Mouse (Mus musculus): ENCODE data around the gene Psmb11. TPM values are rescaled to one million over a fixed set of nuclear protein-coding genes. Genes with fewer than 3 reads are reported as not detected.

Psmb11 gene
- polyA plus RNA-seq, 1 experiment: not detected

- peak; percentile 9 to 52 for DNase-seq (ENCODE audit: low read depth in 1 of 2, low spot score in 2 of 2)
Measured at GRCm38 (mm10) chr14:54636954-54637353, 15.7 kb downstream of the Psmb11 start.

DNA sequence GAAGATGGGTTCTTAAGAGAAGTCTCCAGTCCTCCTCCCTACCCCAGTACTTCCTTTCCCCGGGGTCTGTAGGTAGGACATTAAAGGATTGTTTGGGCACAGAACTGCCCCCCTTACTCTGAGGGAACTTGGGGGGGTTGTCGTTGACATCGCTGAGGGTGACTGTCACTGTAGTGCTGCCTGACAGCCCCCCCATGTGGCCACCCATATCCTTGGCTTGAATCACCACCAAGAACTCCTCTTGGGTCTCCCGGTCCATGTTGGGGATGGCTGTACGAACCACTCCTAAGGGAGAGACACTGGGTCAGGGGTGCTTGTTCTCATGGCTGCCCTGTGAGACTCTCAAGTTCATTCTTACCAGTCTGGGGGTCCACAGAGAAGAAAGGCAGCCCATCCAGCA lies 17.0 kb downstream of the Psmb11 start:
- Histone ChIP-seq H3K4me1 (ENCODE audit: control insufficient read depth, insufficient read depth, insufficient read length) (peaks cover 7% of the 10 kb centered on the region), H3K27ac (ENCODE audit: insufficient read depth, low read length) (no peak overlapping the region), H3K27me3 (ENCODE audit: control insufficient read depth, insufficient read depth, low read length) (no peaks in the 10 kb centered on the region), H3K36me3 (ENCODE audit: control insufficient read depth, insufficient read depth, low read length) (peaks cover 9% of the 10 kb centered on the region), H3K4me3 (ENCODE audit: extremely low read depth, insufficient read depth, insufficient read length) (no peak overlapping the region)
- DNase-seq (ENCODE audit: low read depth in 1 of 2, low spot score in 2 of 2): no peak
- TF ChIP-seq CTCF (IDR thresholded peaks at IDR 0.05; ENCODE audit: extremely low read depth, insufficient read depth, insufficient read length, insufficient replicate concordance) (no peak), POLR2A (IDR thresholded peaks at IDR 0.05; ENCODE audit: low read depth, low read length) (no peak)
- WGBS: 67% methylated on average over 5 of the region's 5 CpGs

More at GRCm38 (mm10) chr14:54636954-54637353, 15.7 kb downstream of the Psmb11 start:
- H3K36me3 ChIP-seq (ENCODE audit: control insufficient read depth, insufficient read depth, low read length): peaks cover 9% of the 10 kb centered on the region
- no peak overlapping the region for H3K27ac ChIP-seq (ENCODE audit: insufficient read depth, low read length)
- TF ChIP-seq CTCF (IDR thresholded peaks at IDR 0.05; ENCODE audit: extremely low read depth, insufficient read depth, insufficient read length, insufficient replicate concordance): peak; percentile 64; the same call in 1 of the 2 replicates
- no peak for TF ChIP-seq POLR2A (IDR thresholded peaks at IDR 0.05; ENCODE audit: low read depth, low read length)
- WGBS: 59% methylated on average over 8 of the region's 8 CpGs
- no peaks in the 10 kb centered on the region for H3K27me3 ChIP-seq (ENCODE audit: control insufficient read depth, insufficient read depth, low read length)
- peaks cover 7% of the 10 kb centered on the region for H3K4me1 ChIP-seq (ENCODE audit: control insufficient read depth, insufficient read depth, insufficient read length)
- no peak overlapping the region for H3K4me3 ChIP-seq (ENCODE audit: extremely low read depth, insufficient read depth, insufficient read length)

DNA sequence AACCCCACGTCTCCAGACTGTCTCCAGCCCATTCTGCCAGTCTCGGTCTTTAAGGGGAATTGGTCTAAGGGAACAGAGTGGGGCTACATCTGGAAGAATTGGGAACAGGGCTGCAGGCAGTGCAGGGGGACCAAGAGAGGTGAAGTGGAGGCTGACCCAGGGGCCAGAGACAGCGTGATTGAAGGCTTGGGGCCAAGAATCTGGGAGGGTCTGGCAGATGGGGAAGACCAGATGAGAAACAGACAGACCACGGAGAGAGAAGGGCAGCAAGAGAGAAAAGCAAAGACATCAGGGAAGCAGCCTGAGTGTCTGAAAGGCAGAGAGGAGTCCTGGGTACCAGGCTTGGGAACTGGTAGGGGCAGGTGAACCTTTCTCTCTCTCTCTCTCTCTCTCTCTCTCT lies 18.9 kb downstream of the Psmb11 start:
- no peaks in the 10 kb centered on the region for H3K27me3 ChIP-seq (ENCODE audit: control insufficient read depth, insufficient read depth, low read length)
- no peak for DNase-seq (ENCODE audit: low read depth in 1 of 2, low spot score in 2 of 2)
- H3K4me3 ChIP-seq (ENCODE audit: extremely low read depth, insufficient read depth, insufficient read length): no peak overlapping the region
- H3K36me3 ChIP-seq (ENCODE audit: control insufficient read depth, insufficient read depth, low read length): peaks cover 27% of the 10 kb centered on the region
- H3K4me1 ChIP-seq (ENCODE audit: control insufficient read depth, insufficient read depth, insufficient read length): peaks cover 7% of the 10 kb centered on the region
- TF ChIP-seq CTCF (IDR thresholded peaks at IDR 0.05; ENCODE audit: extremely low read depth, insufficient read depth, insufficient read length, insufficient replicate concordance) (no peak), POLR2A (IDR thresholded peaks at IDR 0.05; ENCODE audit: low read depth, low read length) (no peak)
- WGBS: 65% methylated on average over 4 of the region's 4 CpGs
- no peak overlapping the region for H3K27ac ChIP-seq (ENCODE audit: insufficient read depth, low read length)

DNA sequence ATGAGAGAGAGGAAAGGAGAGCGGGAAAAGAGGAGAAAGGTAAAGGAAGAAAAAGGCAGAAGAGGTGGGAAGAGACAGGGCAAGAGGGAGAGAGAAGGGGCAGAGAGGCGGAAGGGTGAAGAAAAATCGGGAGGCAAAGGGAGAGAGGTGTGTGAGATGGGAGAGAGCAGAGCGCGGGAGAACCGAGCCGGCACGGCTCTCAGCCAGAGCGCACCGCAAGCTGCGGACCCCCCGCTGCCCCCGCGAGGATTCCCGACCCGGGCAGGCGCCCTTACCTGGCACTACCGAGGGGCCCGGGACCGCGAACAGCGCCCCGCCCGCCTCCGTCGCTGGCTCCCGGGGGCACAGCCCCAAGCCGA lies 19.7 kb downstream of the Psmb11 start, which contains the start of gene Gm17606:
TSS of gene Gm17606 (plus strand) at position 7 of the 359 bp plus-strand sequence.
- no peaks in the 10 kb centered on the region for H3K27me3 ChIP-seq (ENCODE audit: control insufficient read depth, insufficient read depth, low read length)
- peak within 1 kb of the TSS; percentile 76 for H3K4me3 ChIP-seq (ENCODE audit: extremely low read depth, insufficient read depth, insufficient read length)
- peaks cover 7% of the 10 kb centered on the region for H3K4me1 ChIP-seq (ENCODE audit: control insufficient read depth, insufficient read depth, insufficient read length)
- peaks cover 35% of the 10 kb centered on the region for H3K36me3 ChIP-seq (ENCODE audit: control insufficient read depth, insufficient read depth, low read length)
- 2% methylated on average over 27 of the region's 28 CpGs for WGBS
- TF ChIP-seq POLR2A (IDR thresholded peaks at IDR 0.05; ENCODE audit: low read depth, low read length) (no peak), CTCF (IDR thresholded peaks at IDR 0.05; ENCODE audit: extremely low read depth, insufficient read depth, insufficient read length, insufficient replicate concordance) (no peak)
- no peak within 1 kb of the TSS; the same call in 1 of the 2 replicates for H3K27ac ChIP-seq (ENCODE audit: insufficient read depth, low read length)
- DNase-seq (ENCODE audit: low read depth in 1 of 2, low spot score in 2 of 2): no peak

DNA sequence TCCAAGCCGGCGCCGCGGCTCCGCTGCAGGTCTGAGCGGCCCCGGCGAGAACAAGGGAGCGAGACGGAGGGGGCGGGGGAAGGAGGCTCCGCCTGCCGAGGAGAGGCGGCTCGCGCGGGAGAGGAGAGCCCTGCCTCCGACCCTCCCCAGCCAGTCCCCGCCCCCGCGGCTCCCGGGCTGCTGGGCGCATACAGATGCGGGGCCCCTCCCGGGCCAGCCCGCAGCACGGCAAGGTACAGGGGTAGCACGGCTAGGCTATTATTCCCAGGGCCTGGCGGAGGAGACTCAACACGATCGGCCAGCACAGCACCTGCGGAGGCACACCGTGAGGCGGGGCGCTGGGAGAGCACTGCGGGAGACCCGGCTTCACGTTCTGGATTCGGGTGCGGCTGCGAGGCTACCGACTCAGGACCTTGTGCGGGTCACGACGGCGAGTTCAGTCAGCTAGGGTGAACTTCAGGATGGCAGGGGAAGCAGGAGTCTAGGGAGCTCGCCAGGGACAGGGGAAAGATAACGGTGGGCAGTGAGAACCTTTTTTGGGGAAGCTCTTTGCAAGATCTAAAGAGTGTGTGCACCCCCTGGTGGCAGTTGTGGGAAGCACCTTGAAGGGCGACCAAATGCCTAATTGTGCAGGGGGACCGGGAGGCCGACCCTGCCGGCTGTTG lies 20.2 kb downstream of the Psmb11 start, which contains the start of gene Cdh24:
TSS of gene Cdh24 (minus strand) at position 60 of the 665 bp plus-strand sequence.
- peaks cover 7% of the 10 kb centered on the region for H3K4me1 ChIP-seq (ENCODE audit: control insufficient read depth, insufficient read depth, insufficient read length)
- H3K36me3 ChIP-seq (ENCODE audit: control insufficient read depth, insufficient read depth, low read length): peaks cover 40% of the 10 kb centered on the region
- peak; percentile 65 to 86 for DNase-seq (ENCODE audit: low read depth in 1 of 2, low spot score in 2 of 2)
- peak within 1 kb of the TSS; percentile 76 for H3K4me3 ChIP-seq (ENCODE audit: extremely low read depth, insufficient read depth, insufficient read length)
- WGBS: under 1% methylated on average over 51 of the region's 52 CpGs
- no peak within 1 kb of the TSS; the same call in 1 of the 2 replicates for H3K27ac ChIP-seq (ENCODE audit: insufficient read depth, low read length)
- TF ChIP-seq POLR2A (IDR thresholded peaks at IDR 0.05; ENCODE audit: low read depth, low read length) (no peak), CTCF (IDR thresholded peaks at IDR 0.05; ENCODE audit: extremely low read depth, insufficient read depth, insufficient read length, insufficient replicate concordance) (peak; percentile 74; the same call in 1 of the 2 replicates)
- H3K27me3 ChIP-seq (ENCODE audit: control insufficient read depth, insufficient read depth, low read length): no peaks in the 10 kb centered on the region

GRCm38 (mm10) chr14:54642224-54642944 lies 21.2 kb downstream of the Psmb11 start:
- no peak overlapping the region for H3K4me3 ChIP-seq (ENCODE audit: extremely low read depth, insufficient read depth, insufficient read length)
- WGBS: 95% methylated on average over 25 of the region's 25 CpGs
- peaks cover 7% of the 10 kb centered on the region for H3K4me1 ChIP-seq (ENCODE audit: control insufficient read depth, insufficient read depth, insufficient read length)
- no peak for TF ChIP-seq POLR2A (IDR thresholded peaks at IDR 0.05; ENCODE audit: low read depth, low read length)
- no peak for TF ChIP-seq CTCF (IDR thresholded peaks at IDR 0.05; ENCODE audit: extremely low read depth, insufficient read depth, insufficient read length, insufficient replicate concordance)
- H3K27me3 ChIP-seq (ENCODE audit: control insufficient read depth, insufficient read depth, low read length): no peaks in the 10 kb centered on the region
- H3K36me3 ChIP-seq (ENCODE audit: control insufficient read depth, insufficient read depth, low read length): peaks cover 44% of the 10 kb centered on the region
- no peak for DNase-seq (ENCODE audit: low read depth in 1 of 2, low spot score in 2 of 2)
- H3K27ac ChIP-seq (ENCODE audit: insufficient read depth, low read length): no peak overlapping the region
